Mouse (Mus musculus): ENCODE results near the gene Tuba1b. TPM values are rescaled to one million over a fixed set of nuclear protein-coding genes. Genes with fewer than 3 reads are reported as not detected.

Gene Tuba1b
- total RNA-seq, 2 experiments from 2014 or later: 329 to 414 TPM

DNA sequence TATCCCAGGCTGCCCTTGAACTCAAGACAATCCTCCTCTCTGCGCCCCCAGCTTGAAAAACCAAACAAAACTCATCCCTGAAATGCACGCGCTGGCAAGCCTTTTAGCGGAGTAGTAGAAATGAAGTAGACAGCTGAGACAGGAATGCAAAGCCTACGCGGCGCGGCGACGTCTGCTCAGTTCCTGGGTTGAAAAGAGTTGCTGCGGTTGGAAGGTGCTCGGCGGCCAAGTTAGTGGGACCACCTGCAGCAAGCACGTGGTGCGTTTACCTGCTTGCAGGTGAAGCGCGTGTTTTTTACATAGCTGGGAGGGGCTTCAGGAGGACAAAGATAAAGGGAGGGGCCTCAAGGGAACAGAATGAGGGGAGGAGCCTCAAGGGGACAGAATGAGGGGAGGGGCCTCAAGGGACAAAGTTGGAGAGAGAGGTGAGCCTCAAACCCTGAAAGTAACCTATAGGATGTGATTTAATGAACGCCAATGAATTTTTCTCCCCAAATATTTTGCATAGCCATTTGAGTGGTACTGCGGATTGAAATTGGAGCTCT, 43.1 kb downstream of the Tuba1b start:
- no peak for DNase-seq

- no peak for DNase-seq
These were observed 46.8 kb downstream of the Tuba1b start for GRCm38 (mm10) chr15:98887526-98887925.

GRCm38 (mm10) chr15:98886667-98887387, 47.5 kb downstream of the Tuba1b start:
- DNase-seq: no peak

GRCm38 (mm10) chr15:98884106-98884505, 50.3 kb downstream of the Tuba1b start:
- DNase-seq: no peak

- no peak for DNase-seq
These were observed 50.7 kb downstream of the Tuba1b start for GRCm38 (mm10) chr15:98883661-98884060.

DNA sequence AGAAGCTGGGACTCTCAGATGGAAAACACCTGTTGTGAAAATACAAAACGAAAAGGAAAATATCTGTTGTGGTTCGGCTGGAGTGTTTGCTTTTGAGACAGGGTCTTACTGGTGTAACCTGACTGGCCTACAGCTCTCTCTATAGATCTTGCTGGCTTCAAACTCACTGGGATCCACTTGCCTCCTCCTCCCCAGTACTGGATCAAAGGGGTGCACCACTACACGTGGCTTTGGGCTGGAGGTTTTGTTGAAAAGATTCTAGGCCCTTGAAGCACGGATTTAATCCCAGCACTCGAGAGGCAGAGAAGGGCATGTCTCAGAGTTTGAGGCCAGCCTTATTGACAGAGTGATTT, 52.7 kb downstream of the Tuba1b start:
- DNase-seq: no peak

Other genes starting within 250 kb of the Tuba1b start
- under 1 TPM; 0.61 to 0.63 TPM for gene Ccdc65, start 226.4 kb downstream of the Tuba1b start, total RNA-seq (2021)
- 10 to 100 TPM in 1 of 2 experiments, 1 to 10 TPM in 1; 8.8 to 11.9 TPM for gene Fkbp11, start 206.4 kb downstream of the Tuba1b start, total RNA-seq (2021)
- gene Arf3, start 171.4 kb downstream of the Tuba1b start, total RNA-seq (2021): 10 to 100 TPM; 92.4 to 94.7 TPM
- gene Wnt10b, start 156.4 kb downstream of the Tuba1b start, total RNA-seq (2021): 1 to 10 TPM in 1 of 2 experiments, under 1 TPM in 1; 0.96 to 1.1 TPM
- gene Wnt1, start 144.7 kb downstream of the Tuba1b start, total RNA-seq (2021): under 1 TPM in 1 of 2 experiments, not detected in 1; 0.12 TPM
- under 1 TPM; 0.09 to 0.21 TPM for gene Ddn, start 125.1 kb downstream of the Tuba1b start, total RNA-seq (2021)
- gene Prkag1, start 103.0 kb downstream of the Tuba1b start, total RNA-seq (2021): 10 to 100 TPM; 65.7 to 71.5 TPM
- 10 to 100 TPM; 47.5 to 64.2 TPM for gene Kmt2d, start 63.4 kb downstream of the Tuba1b start, total RNA-seq (2021)
- 1 to 10 TPM; 2.6 to 4.5 TPM for gene Rhebl1, start 40.0 kb downstream of the Tuba1b start, total RNA-seq (2021)
- gene Dhh, start 36.0 kb downstream of the Tuba1b start, total RNA-seq (2021): 1 to 10 TPM; 2.6 to 3.2 TPM
- 10 to 100 TPM; 17.7 to 27.7 TPM for gene Lmbr1l, start 16.3 kb downstream of the Tuba1b start, total RNA-seq (2021)
- not detected for gene Gm49450, start 19.0 kb upstream of the Tuba1b start, total RNA-seq (2021)
- gene Tuba1a, start 19.1 kb upstream of the Tuba1b start, total RNA-seq (2021): 100 to 1,000 TPM; 202 to 313 TPM
- gene Tuba1c, start 95.3 kb upstream of the Tuba1b start, total RNA-seq (2021): 100 to 1,000 TPM; 144 to 176 TPM
- gene Prph, start 120.6 kb upstream of the Tuba1b start, total RNA-seq (2021): 10 to 100 TPM; 24.0 to 59.0 TPM
- 1 to 10 TPM; 8.2 to 9.8 TPM for gene Troap, start 140.0 kb upstream of the Tuba1b start, total RNA-seq (2021)
- under 1 TPM in 1 of 2 experiments, not detected in 1; 0.18 TPM for gene C1ql4, start 153.3 kb upstream of the Tuba1b start, total RNA-seq (2021)
- 10 to 100 TPM; 15.0 to 21.8 TPM for gene Dnajc22, start 158.6 kb upstream of the Tuba1b start, total RNA-seq (2021)
- 10 to 100 TPM; 19.2 to 21.5 TPM for gene Spats2, start 191.4 kb upstream of the Tuba1b start, total RNA-seq (2021)